Mouse (Mus musculus) neural tube, embryonic 15.5 days (tissue): ENCODE measurements around the gene Mdfi. TPM values are rescaled to one million over a fixed set of nuclear protein-coding genes. Genes with fewer than 3 reads are reported as not detected.

Experiments used
- ATAC-seq: fragments of 200-750 bp; cut with Nextera tagmentation; 2 replicates; pipeline ENCODE4 v1.8.0; 2017; ENCODE audit warnings: mild to moderate bottlenecking, moderate TSS enrichment, moderate library complexity; ENCODE audit not compliant: low FRiP score
- H3K27ac ChIP-seq: fragments of 300-500 bp; sonication (generic); replicated peaks from 2 replicates; pipeline ENCODE4 v1.5.1; 2015; ENCODE audit warnings: mild to moderate bottlenecking, inconsistent platforms
- H3K27me3 ChIP-seq: fragments of 300-500 bp; sonication (generic); replicated peaks from 2 replicates; pipeline ENCODE4 v1.6.1; 2015; ENCODE audit warnings: inconsistent platforms
- H3K36me3 ChIP-seq: fragments of 300-500 bp; sonication (generic); 2 replicates; pipeline ENCODE4 v1.6.1; 2015; ENCODE audit warnings: inconsistent platforms
- H3K4me1 ChIP-seq: fragments of 300-500 bp; sonication (generic); 2 replicates; pipeline ENCODE4 v1.6.1; 2015; ENCODE audit warnings: inconsistent platforms
- H3K4me2 ChIP-seq: fragments of 300-500 bp; sonication (generic); 2 replicates; pipeline ENCODE4 v1.6.1; 2015; ENCODE audit warnings: inconsistent platforms, mild to moderate bottlenecking, moderate library complexity
- H3K4me3 ChIP-seq: fragments of 300-500 bp; sonication (generic); replicated peaks from 2 replicates; pipeline ENCODE4 v1.5.1; 2015; ENCODE audit warnings: mild to moderate bottlenecking, inconsistent platforms
- H3K9ac ChIP-seq: fragments of 300-500 bp; sonication (generic); replicated peaks from 2 replicates; pipeline ENCODE4 v1.6.1; 2015; ENCODE audit warnings: mild to moderate bottlenecking, inconsistent platforms
- H3K9me3 ChIP-seq: fragments of 300-500 bp; sonication (generic); replicated peaks from 2 replicates; pipeline ENCODE4 v1.6.1; 2016; ENCODE audit warnings: inconsistent platforms
- WGBS: fragments of 180-500 bp; shearing (Covaris S2); methylation state at CpG from one replicate; pipeline ENCODE4 v1.1.7; 2015; ENCODE audit warnings: mixed read lengths; 5-methylcytosine and 5-hydroxymethylcytosine counted together
- polyA plus RNA-seq: library from polyadenylated mRNA; unstranded; fragments of >200 nt; fragmentation: Nextera tagmentation; extraction: Ambion mirVana; gene quantifications from 2 replicates; pipeline ENCODE4 v1.2.1, GENCODE M21; 2015

The Mdfi gene
- polyA plus RNA-seq, 1 experiment from 2014 or later, result 3.3 TPM

DNA sequence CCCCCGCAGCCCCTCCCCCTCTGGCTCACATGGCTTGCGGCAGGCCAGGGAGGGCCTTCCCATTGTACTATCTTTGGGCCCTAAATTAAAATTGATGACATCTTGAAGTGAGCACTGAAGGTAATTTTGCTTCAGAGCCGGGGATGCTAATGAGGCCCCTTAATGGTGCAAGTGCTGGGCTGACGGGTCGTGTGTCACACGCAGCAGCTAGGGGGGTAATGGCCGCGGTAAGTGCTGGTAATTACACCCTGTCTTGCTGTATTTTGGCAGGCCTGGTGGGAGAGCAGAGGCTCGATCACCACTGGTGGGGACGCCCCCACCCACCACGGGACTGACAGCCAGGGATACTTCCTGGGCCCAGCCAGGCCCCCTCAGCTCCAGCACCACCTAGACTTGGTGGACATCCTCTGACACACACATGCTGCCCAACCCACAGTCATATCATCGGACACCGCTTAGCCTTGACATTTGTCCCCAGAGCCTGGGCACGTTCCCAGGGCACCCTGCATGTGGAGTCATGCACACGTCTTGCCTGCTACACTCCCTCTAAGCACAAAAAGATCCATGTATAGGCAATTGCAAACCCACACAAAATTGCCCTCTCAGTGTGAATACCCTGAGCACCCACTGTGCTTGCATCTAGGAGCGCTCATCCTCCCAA, 38.2 kb downstream of the Mdfi start:
- WGBS, result 28% methylated on average over 16 of the region's 16 CpGs
- H3K27me3 ChIP-seq, result peaks cover 11% of the 10 kb centered on the region; the same call in 1 of the 2 replicates
- H3K4me3 ChIP-seq, result no peak overlapping the region
- 0 out of 2 replicates have a peak, but pooled peaks have one; percentile 16 for ATAC-seq
- H3K9ac ChIP-seq, result no peak overlapping the region
- H3K36me3 ChIP-seq, result no peaks in the 10 kb centered on the region
- H3K9me3 ChIP-seq, result no peaks in the 10 kb centered on the region
- H3K4me2 ChIP-seq, result no peak overlapping the region
- H3K27ac ChIP-seq, result no peak overlapping the region
- peaks cover 20% of the 10 kb centered on the region for H3K4me1 ChIP-seq

DNA sequence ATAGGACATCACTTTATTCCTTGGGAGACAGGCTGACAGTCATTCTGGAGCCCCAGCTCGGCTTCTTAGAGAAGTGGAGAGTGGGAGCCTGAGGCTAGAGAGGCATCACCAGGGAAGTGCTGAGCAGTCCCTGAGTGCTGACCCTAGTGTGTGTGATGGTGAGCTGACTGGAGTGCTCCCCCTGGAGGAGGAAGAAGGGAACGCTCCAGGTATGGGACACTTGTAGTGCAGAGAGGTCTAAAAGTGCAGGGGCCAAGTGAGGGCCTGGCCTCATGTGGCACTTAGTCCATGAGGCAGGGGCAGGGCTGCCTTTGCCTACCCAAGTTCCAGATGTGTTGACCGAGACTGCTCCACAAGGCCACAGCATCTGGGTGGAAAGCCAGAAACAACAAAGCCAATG, 39.0 kb downstream of the Mdfi start:
- H3K27ac ChIP-seq, result no peak overlapping the region
- H3K4me2 ChIP-seq, result no peak overlapping the region
- no peak overlapping the region for H3K4me3 ChIP-seq
- H3K9me3 ChIP-seq, result no peaks in the 10 kb centered on the region
- peaks cover 20% of the 10 kb centered on the region for H3K4me1 ChIP-seq
- no peaks in the 10 kb centered on the region for H3K36me3 ChIP-seq
- H3K9ac ChIP-seq, result no peak overlapping the region
- peaks cover 12% of the 10 kb centered on the region; the same call in 1 of the 2 replicates for H3K27me3 ChIP-seq
- ATAC-seq, result no peak; the same call in 1 of the 2 replicates
- WGBS, result 38% methylated on average over 3 of the region's 3 CpGs

- no peak overlapping the region for H3K9ac ChIP-seq
- no peaks in the 10 kb centered on the region for H3K9me3 ChIP-seq
- no peak overlapping the region for H3K27ac ChIP-seq
- no peak overlapping the region for H3K4me2 ChIP-seq
- H3K4me3 ChIP-seq, result no peak overlapping the region
- peaks cover 12% of the 10 kb centered on the region; the same call in 1 of the 2 replicates for H3K27me3 ChIP-seq
- H3K4me1 ChIP-seq, result peaks cover 20% of the 10 kb centered on the region
- H3K36me3 ChIP-seq, result no peaks in the 10 kb centered on the region
- peak; percentile 43; the same call in 1 of the 2 replicates for ATAC-seq
- 13% methylated on average over 9 of the region's 9 CpGs for WGBS
Observed at GRCm38 (mm10) chr17:47793377-47793776, 41.1 kb downstream of the Mdfi start.

DNA sequence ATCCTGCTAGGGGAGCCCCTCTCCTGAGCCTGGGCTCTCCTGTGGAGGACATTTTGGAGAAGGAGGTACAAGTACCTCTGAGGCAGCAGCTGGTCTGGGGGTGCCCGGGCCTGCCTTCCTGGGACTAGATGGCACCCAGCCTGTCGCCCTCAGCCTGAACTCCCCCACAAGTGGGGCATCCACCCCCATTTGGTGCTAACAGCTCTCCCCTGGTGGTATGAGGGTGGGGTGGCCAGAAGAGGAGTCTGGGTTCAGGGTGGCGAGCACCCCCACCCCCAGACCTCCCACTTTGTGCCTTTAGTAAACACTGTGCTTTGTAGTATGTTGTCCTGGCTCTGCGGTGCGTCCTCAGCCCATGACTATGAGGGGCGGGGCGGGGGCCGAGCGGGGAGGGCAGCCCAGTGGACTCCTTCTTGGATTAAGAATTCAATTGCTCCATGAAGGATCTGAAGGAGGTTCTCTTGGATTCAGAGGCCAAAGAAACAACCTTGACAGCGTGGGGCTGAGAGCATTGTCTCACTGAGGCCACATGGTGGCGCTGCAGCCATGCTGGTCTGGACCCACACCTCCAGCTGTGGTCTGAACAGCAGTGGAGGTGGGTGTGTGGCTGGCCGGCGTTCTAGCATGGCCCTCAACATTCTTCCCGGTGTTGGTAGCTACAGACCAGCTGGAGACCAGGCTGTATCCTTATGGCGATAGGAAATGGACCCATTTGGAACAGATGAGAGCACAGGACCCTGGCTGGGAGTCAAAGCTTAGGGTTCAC, 42.2 kb downstream of the Mdfi start:
- WGBS, result 20% methylated on average over 15 of the region's 15 CpGs
- Histone ChIP-seq H3K4me3 (no peak overlapping the region), H3K4me1 (peaks cover 20% of the 10 kb centered on the region), H3K36me3 (no peaks in the 10 kb centered on the region), H3K4me2 (no peak overlapping the region), H3K27ac (no peak overlapping the region), H3K9ac (no peak overlapping the region), H3K27me3 (peaks cover 12% of the 10 kb centered on the region; the same call in 1 of the 2 replicates), H3K9me3 (no peaks in the 10 kb centered on the region)
- ATAC-seq, result peak; percentile 60

GRCm38 (mm10) chr17:47788996-47789395, 45.5 kb downstream of the Mdfi start:
- Histone ChIP-seq H3K27ac (no peak overlapping the region), H3K36me3 (no peaks in the 10 kb centered on the region), H3K9ac (no peak overlapping the region), H3K4me3 (no peak overlapping the region), H3K4me1 (peaks cover 10% of the 10 kb centered on the region; the same call in 1 of the 2 replicates), H3K4me2 (no peak overlapping the region), H3K27me3 (peaks cover 20% of the 10 kb centered on the region; the same call in 1 of the 2 replicates), H3K9me3 (no peaks in the 10 kb centered on the region)
- ATAC-seq, result no peak
- 51% methylated on average over 6 of the region's 6 CpGs for WGBS

DNA sequence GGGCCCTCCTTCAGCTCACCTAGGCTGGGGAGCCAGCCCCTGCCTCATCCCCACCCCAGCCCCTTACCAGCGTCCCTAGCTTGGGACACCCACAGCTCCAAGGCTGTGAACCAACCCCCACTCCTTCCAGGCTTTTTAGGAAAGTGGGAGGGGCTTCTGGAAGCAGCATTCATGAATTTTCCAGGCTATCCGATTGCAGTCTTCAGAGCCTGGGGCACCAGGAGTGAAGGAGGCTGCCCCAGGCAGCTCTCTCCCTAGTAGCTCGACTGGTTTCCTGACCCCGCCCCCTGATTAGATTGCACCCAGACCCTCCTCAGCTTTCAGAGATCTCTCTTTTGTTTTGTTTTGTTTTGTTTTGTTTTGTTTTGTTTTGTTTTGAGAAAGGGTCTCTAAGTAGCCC, 46.2 kb downstream of the Mdfi start:
- ATAC-seq, result no peak
- Histone ChIP-seq H3K9ac (no peak overlapping the region), H3K36me3 (no peaks in the 10 kb centered on the region), H3K27me3 (peaks cover 20% of the 10 kb centered on the region; the same call in 1 of the 2 replicates), H3K4me1 (peaks cover 10% of the 10 kb centered on the region; the same call in 1 of the 2 replicates), H3K9me3 (no peaks in the 10 kb centered on the region), H3K27ac (no peak overlapping the region), H3K4me2 (no peak overlapping the region), H3K4me3 (no peak overlapping the region)
- 10% methylated on average over 4 of the region's 4 CpGs for WGBS

DNA sequence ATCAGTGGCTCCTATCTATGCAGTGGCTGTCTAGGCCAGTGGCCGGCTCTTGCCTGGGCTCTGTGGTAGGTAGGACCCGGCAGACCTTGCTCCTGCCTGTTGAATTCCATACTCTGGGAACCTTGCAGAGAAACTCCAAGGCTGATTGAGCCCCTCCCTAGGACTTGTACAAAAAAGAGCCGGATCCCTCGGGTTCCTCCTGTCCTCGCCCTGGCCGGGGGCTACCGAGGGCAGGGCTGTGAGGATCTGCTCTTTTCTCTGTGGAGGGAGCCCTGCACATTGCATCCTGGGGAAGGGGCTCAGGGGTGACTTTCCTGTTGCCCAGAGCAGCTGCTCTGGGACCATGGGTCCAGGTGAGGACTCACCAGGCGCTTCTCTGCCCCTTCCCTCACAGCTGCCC, 46.9 kb downstream of the Mdfi start:
- Histone ChIP-seq H3K4me2 (no peak overlapping the region), H3K4me3 (no peak overlapping the region), H3K9me3 (no peaks in the 10 kb centered on the region), H3K4me1 (peaks cover 6% of the 10 kb centered on the region; the same call in 1 of the 2 replicates), H3K36me3 (no peaks in the 10 kb centered on the region), H3K27me3 (peaks cover 20% of the 10 kb centered on the region; the same call in 1 of the 2 replicates), H3K9ac (no peak overlapping the region), H3K27ac (no peak overlapping the region)
- ATAC-seq, result no peak
- WGBS, result 51% methylated on average over 8 of the region's 8 CpGs

DNA sequence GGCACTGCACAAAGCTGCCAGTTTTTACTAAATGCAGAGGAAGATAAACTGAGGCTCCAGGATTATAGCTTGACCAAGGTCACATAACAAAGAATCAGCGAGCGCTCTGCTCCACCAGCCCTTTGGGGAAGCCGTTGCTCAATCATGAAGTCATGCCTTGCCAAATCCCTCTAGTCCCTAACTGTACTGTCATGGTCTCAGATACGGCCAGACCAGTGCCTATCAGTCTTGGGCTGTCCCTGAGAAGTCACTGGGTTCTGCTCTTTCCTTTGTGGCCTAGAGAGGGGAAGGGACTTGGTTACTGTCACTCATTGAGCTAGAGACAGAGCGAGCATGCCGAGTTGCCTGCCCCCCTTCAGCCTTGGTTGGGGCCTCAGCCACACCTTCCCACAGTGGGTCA, 50.1 kb downstream of the Mdfi start:
- Histone ChIP-seq H3K36me3 (no peaks in the 10 kb centered on the region), H3K4me1 (no peaks in the 10 kb centered on the region), H3K4me2 (no peak overlapping the region), H3K27me3 (peaks cover 8% of the 10 kb centered on the region; the same call in 1 of the 2 replicates), H3K27ac (no peak overlapping the region), H3K4me3 (no peak overlapping the region), H3K9ac (no peak overlapping the region), H3K9me3 (no peaks in the 10 kb centered on the region)
- no peak for ATAC-seq
- WGBS, result 91% methylated on average over 6 of the region's 6 CpGs

DNA sequence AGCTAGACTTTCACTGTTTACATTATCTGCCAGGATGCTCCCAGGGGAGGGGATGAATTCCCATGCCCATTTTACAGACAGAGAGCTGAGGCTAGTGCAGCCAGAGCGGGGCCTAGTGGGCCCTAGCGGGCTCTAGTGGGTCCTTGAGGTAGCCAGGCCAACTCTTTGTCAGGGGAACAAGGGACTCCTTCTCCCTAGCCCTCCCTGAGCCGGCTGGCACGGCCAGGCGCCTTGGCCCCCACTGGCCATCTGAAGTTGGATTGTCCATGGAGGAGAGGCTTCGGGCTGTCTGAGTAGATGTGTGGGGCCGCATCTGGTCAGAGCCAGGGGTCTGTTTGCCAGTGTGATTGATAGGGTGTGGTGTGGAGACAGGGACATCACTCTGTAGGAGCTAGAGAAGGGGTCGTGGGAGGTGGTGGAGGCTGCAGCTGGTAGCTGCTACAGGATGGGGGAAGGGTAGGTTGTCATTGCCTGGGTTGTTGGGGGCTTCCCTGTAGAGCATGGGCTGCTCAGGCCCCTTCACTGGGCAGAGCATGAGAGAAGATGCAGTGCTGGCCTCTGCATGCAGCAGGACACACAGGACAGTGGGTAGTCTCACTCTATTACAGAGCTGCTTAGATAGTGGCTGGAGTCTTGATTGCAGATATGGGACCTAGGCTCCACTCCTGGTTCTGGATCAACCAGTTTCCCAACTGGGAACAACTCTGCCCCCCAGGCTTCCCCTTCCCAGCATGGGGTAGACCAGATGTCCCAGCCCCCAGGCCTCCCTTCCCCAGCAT, 50.9 kb downstream of the Mdfi start:
- H3K36me3 ChIP-seq, result no peaks in the 10 kb centered on the region
- no peak overlapping the region for H3K4me3 ChIP-seq
- 84% methylated on average over 8 of the region's 8 CpGs for WGBS
- H3K9ac ChIP-seq, result no peak overlapping the region
- peaks cover 8% of the 10 kb centered on the region; the same call in 1 of the 2 replicates for H3K27me3 ChIP-seq
- no peaks in the 10 kb centered on the region for H3K9me3 ChIP-seq
- no peak overlapping the region for H3K27ac ChIP-seq
- no peak for ATAC-seq
- H3K4me1 ChIP-seq, result no peaks in the 10 kb centered on the region
- no peak overlapping the region for H3K4me2 ChIP-seq

- Histone ChIP-seq H3K27ac (no peak overlapping the region), H3K4me3 (no peak overlapping the region), H3K4me1 (no peaks in the 10 kb centered on the region), H3K4me2 (no peak overlapping the region), H3K9me3 (no peaks in the 10 kb centered on the region), H3K36me3 (no peaks in the 10 kb centered on the region), H3K9ac (no peak overlapping the region), H3K27me3 (peaks cover 8% of the 10 kb centered on the region; the same call in 1 of the 2 replicates)
- ATAC-seq, result no peak
- WGBS, result 75% methylated on average over 3 of the region's 3 CpGs
Observed at GRCm38 (mm10) chr17:47782486-47782885, 52.0 kb downstream of the Mdfi start.

- WGBS, result 86% methylated on average over 10 of the region's 10 CpGs
- Histone ChIP-seq H3K4me3 (no peak overlapping the region), H3K27me3 (no peaks in the 10 kb centered on the region), H3K4me2 (no peak overlapping the region), H3K4me1 (no peaks in the 10 kb centered on the region), H3K9ac (no peak overlapping the region), H3K36me3 (no peaks in the 10 kb centered on the region), H3K9me3 (no peaks in the 10 kb centered on the region), H3K27ac (no peak overlapping the region)
- ATAC-seq, result no peak
Observed at GRCm38 (mm10) chr17:47780470-47780869, 54.0 kb downstream of the Mdfi start.
